Mouse (Mus musculus): ENCODE measurements at regions not wholly inside any gene's neighbourhood (a gene's known extent, or its start where the extent isn't known, plus 50 kb on each side); places are given as distances from the start of the nearest gene placed in this dataset.

DNA sequence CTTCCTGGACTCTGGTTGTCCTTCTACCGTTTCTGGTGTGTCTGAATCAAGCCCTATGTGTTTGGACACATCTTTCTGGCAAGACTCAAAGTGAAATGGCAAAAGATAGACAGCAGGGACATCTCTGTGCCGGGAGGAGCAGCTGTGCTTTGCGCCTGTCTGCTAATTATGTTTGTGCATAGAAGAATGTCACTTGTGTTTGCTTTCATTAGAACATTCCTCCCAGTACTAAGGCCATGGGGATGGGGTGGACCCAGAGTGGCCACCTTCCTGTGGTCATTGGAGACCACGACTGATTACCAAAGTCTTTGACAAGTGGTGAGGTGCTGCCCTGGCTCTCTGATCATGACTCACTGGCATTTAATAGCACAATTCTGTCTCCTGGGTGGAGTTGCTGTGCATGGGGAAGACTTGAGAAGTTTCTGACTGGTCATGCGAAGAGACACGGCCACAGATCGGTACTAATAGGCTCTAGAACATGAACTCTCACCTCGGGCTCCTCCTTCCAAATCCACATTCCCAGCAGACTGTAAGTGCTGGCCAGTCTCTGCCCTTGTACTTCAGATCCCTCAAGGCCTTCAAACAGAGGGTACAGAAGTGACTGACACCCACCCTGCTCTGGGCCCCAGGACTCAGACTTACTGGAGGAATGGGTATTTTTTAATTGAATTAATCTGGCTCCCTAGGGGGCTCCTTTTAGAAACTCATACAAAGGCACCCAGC lies 279.0 kb downstream of the Gm49356 start:
- DNase-seq (ENCODE audit: low spot score) (no peak), ATAC-seq (ENCODE audit: low FRiP score, low TSS enrichment) (no peak)
- H3K4me3 ChIP-seq (ENCODE audit: low read depth, low read length): no peak overlapping the region
- no peaks in the 10 kb centered on the region for H3K9me3 ChIP-seq (ENCODE audit: control insufficient read depth, low read length)
- no peak overlapping the region for H3K9ac ChIP-seq (ENCODE audit: low read length)
- H3K4me2 ChIP-seq (replicated peaks; ENCODE audit: low read depth): no peak overlapping the region
- H3K27ac ChIP-seq (replicated peaks): no peak overlapping the region
- H3K27me3 ChIP-seq (ENCODE audit: control insufficient read depth, insufficient read depth, low read length): no peaks in the 10 kb centered on the region
- H3K4me1 ChIP-seq (replicated peaks; ENCODE audit: control insufficient read depth, insufficient read depth): no peaks in the 10 kb centered on the region
- 86% methylated on average over 8 of the region's 8 CpGs for WGBS
- TF ChIP-seq EP300 (optimal IDR thresholded peaks at IDR 0.05): no peak
- TF ChIP-seq CTCF (IDR thresholded peaks at IDR 0.05; ENCODE audit: low read depth): no peak
- no peaks in the 10 kb centered on the region for H3K36me3 ChIP-seq (ENCODE audit: control insufficient read depth, insufficient read depth, low read length)

DNA sequence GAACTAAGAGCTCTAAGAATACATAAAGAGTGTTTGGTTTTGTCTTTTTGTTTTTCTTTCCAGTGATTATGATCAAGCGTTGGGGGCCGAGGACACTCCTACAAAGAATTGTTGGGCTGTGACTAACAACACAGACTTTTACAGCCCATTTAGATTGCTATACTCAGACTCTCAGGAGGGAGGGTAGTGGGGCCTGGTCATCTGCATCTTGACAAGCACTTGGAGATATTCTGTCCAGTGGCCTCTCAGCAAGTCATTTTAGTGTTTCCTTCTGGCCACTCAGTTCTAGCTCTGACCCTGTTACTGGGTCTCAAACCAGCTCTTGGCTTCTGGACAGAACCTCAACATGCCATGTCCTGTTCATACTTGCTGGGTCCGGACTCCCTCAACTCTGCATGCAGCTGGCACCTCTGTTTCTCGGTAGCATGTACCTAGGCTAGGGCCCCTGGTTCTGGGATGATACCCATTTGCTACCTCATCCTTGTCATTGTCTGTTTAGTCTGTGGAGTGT lies 279.6 kb downstream of the Gm49356 start:
- no peaks in the 10 kb centered on the region for H3K27me3 ChIP-seq (ENCODE audit: control insufficient read depth, insufficient read depth, low read length)
- H3K9ac ChIP-seq (ENCODE audit: low read length): no peak overlapping the region
- no peaks in the 10 kb centered on the region for H3K9me3 ChIP-seq (ENCODE audit: control insufficient read depth, low read length)
- 79% methylated on average over 4 of the region's 4 CpGs for WGBS
- TF ChIP-seq EP300 (optimal IDR thresholded peaks at IDR 0.05): no peak
- ATAC-seq (ENCODE audit: low FRiP score, low TSS enrichment): no peak
- no peaks in the 10 kb centered on the region for H3K36me3 ChIP-seq (ENCODE audit: control insufficient read depth, insufficient read depth, low read length)
- no peak for DNase-seq (ENCODE audit: low spot score)
- no peaks in the 10 kb centered on the region for H3K4me1 ChIP-seq (replicated peaks; ENCODE audit: control insufficient read depth, insufficient read depth)
- no peak overlapping the region for H3K4me2 ChIP-seq (replicated peaks; ENCODE audit: low read depth)
- H3K27ac ChIP-seq (replicated peaks): no peak overlapping the region
- no peak overlapping the region for H3K4me3 ChIP-seq (ENCODE audit: low read depth, low read length)

GRCm38 (mm10) chr15:59169237-59169797 lies 280.2 kb downstream of the Gm49356 start:
- DNase-seq (ENCODE audit: low spot score) (no peak), ATAC-seq (ENCODE audit: low FRiP score, low TSS enrichment) (no peak)
- TF ChIP-seq CTCF (IDR thresholded peaks at IDR 0.05; ENCODE audit: low read depth): no peak
- TF ChIP-seq EP300 (optimal IDR thresholded peaks at IDR 0.05): no peak
- Histone ChIP-seq H3K9ac (ENCODE audit: low read length) (no peak overlapping the region), H3K27ac (replicated peaks) (no peak overlapping the region), H3K9me3 (ENCODE audit: control insufficient read depth, low read length) (no peaks in the 10 kb centered on the region), H3K36me3 (ENCODE audit: control insufficient read depth, insufficient read depth, low read length) (no peaks in the 10 kb centered on the region), H3K4me3 (ENCODE audit: low read depth, low read length) (no peak overlapping the region), H3K4me2 (replicated peaks; ENCODE audit: low read depth) (no peak overlapping the region), H3K27me3 (ENCODE audit: control insufficient read depth, insufficient read depth, low read length) (no peaks in the 10 kb centered on the region), H3K4me1 (replicated peaks; ENCODE audit: control insufficient read depth, insufficient read depth) (no peaks in the 10 kb centered on the region)
- WGBS: 73% methylated on average over 12 of the region's 12 CpGs

DNA sequence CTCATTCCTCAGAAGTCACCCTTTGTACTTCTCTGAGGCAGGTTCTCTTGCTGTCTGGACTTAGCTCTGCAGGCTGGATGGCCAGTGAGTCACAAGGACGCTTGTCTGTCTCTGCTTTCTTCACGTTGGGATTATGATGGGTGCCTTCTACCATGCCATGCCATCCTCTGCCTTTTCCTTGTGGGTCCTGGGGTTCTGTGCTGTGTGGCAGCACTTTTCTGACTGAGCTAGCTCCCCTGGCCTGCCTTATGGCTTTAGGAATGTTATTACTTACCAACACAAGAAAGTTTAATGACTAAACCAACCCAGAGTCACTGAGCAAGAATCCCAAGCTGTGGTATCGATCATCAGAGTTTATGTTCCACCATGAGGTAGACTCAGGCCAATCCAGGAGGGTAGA lies 280.7 kb downstream of the Gm49356 start:
- no peaks in the 10 kb centered on the region for H3K9me3 ChIP-seq (ENCODE audit: control insufficient read depth, low read length)
- WGBS: 89% methylated on average over 3 of the region's 3 CpGs
- H3K27ac ChIP-seq (replicated peaks): no peak overlapping the region
- no peak overlapping the region for H3K9ac ChIP-seq (ENCODE audit: low read length)
- H3K36me3 ChIP-seq (ENCODE audit: control insufficient read depth, insufficient read depth, low read length): no peaks in the 10 kb centered on the region
- H3K4me3 ChIP-seq (ENCODE audit: low read depth, low read length): no peak overlapping the region
- no peaks in the 10 kb centered on the region for H3K4me1 ChIP-seq (replicated peaks; ENCODE audit: control insufficient read depth, insufficient read depth)
- no peak overlapping the region for H3K4me2 ChIP-seq (replicated peaks; ENCODE audit: low read depth)
- DNase-seq (ENCODE audit: low spot score) (no peak), ATAC-seq (ENCODE audit: low FRiP score, low TSS enrichment) (no peak)
- TF ChIP-seq EP300 (optimal IDR thresholded peaks at IDR 0.05) (no peak), CTCF (IDR thresholded peaks at IDR 0.05; ENCODE audit: low read depth) (no peak)
- no peaks in the 10 kb centered on the region for H3K27me3 ChIP-seq (ENCODE audit: control insufficient read depth, insufficient read depth, low read length)

DNA sequence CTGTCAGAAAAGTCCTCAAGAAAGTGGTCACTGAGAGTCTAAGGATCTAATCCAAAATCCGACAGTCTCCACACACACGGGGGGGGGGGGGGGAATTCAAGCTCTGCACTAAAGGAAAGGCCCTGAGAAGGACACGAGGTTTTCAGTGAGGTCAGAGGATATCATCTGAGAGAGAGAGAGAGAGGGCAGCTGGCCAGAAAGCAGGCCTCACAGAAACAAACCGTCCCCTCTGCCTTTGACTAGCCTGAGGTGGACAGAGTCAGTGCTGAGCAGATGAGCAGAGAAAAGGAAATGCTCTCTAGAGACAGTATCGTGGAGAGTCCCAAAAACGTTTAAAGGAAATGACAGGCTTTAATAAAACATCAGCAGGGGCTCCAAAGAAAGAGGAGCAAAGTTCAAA lies 282.0 kb downstream of the Gm49356 start:
- WGBS: 35% methylated on average over 6 of the region's 6 CpGs
- no peak overlapping the region for H3K4me2 ChIP-seq (replicated peaks; ENCODE audit: low read depth)
- DNase-seq (ENCODE audit: low spot score) (no peak), ATAC-seq (ENCODE audit: low FRiP score, low TSS enrichment) (no peak)
- no peak overlapping the region for H3K4me3 ChIP-seq (ENCODE audit: low read depth, low read length)
- no peaks in the 10 kb centered on the region for H3K9me3 ChIP-seq (ENCODE audit: control insufficient read depth, low read length)
- H3K36me3 ChIP-seq (ENCODE audit: control insufficient read depth, insufficient read depth, low read length): no peaks in the 10 kb centered on the region
- TF ChIP-seq CTCF (IDR thresholded peaks at IDR 0.05; ENCODE audit: low read depth) (no peak), EP300 (optimal IDR thresholded peaks at IDR 0.05) (no peak)
- no peaks in the 10 kb centered on the region for H3K27me3 ChIP-seq (ENCODE audit: control insufficient read depth, insufficient read depth, low read length)
- no peak overlapping the region for H3K27ac ChIP-seq (replicated peaks)
- no peaks in the 10 kb centered on the region for H3K4me1 ChIP-seq (replicated peaks; ENCODE audit: control insufficient read depth, insufficient read depth)
- no peak overlapping the region for H3K9ac ChIP-seq (ENCODE audit: low read length)
